Mouse (Mus musculus): ENCODE measurements around the gene Slc10a6. TPM values are rescaled to one million over a fixed set of nuclear protein-coding genes. Genes with fewer than 3 reads are reported as not detected.

Gene Slc10a6
- not detected for polyA plus RNA-seq (2014; fragmentation: Illumina TruSeq; extraction: RNeasy Lipid Tissue Mini Kit (QIAGEN cat#74804); ENCODE audit: low read depth, low replicate concordance)

DNA sequence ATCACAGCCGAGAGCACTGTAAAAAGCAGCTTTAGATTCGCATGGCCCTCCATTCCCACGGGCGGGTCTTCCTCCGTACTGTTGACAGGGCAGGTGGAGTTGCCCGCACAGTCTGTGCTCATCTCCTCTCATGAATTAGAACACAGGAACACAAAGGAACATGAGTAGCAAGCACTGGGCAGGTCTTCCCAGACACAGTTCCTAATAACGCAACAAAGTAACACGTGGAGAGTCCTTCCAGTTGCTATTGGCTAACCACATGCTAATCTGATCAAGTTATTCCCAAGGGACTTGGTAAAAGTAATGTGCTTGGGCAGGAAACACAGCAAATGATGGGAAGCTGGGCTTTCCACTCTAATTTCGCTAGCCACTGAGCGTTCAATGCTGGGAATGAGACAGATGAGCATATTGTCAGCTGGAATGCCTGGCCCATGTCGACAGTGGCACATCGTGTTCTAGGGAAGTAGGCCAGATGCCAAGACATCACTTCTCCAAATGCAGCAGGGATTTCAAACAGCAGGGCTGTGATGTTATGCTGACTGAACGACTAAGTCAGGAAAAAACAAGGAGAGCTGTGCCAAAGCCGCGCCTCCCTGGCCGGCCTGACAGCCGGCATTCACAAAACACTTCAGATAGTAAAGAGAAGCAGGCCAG is at the start of gene Slc10a6:
Gene Slc10a6, minus strand, starts transcription at position 293 of the 654 bp plus-strand sequence.

DNA sequence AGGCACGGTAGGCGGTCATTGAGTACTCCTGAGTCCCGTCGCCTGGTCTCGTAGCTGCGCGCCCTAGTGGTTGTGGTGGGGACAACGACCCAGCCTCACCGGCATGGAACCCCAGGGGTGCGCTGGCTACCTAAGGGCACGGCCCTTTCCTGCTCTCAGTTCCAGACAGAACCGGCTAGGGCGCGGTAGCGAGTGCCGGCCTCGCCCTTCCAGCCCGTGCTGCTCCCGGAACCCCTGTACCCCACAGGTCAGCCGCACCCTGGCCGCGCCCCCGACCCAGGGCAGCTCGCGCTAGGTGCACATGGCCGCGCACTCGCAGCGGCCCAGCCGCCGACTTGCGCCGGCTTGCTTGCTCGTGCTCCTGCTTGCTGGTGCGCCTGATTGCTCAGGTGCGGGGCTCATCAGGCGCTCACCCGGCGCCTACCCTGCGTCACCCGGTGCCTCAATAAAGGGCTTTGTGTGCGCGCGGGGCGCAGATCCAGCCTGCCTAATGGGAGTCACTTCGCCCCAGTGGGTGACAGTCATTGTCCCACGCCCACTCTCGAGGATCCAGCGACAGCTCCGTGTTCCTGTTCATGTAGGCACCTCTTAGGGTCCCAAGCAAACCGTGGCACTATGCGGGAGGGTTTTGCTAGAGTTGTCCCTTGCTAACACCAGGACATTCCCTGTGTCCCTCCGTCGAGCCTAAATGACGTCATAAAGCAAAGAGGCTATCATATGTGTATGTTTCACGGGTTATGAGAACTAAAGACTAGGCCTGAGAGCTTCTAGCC is 26.3 kb upstream of the Slc10a6 start, which contains the start of gene 1700016H13Rik:
Gene 1700016H13Rik, minus strand, starts transcription at position 665 of the 773 bp plus-strand sequence.

Other genes starting within 250 kb of the Slc10a6 start
- gene Ptpn13, start 204.2 kb downstream of the Slc10a6 start, polyA plus RNA-seq (2014; fragmentation: Illumina TruSeq; extraction: RNeasy Lipid Tissue Mini Kit (QIAGEN cat#74804); ENCODE audit: low read depth, low replicate concordance) = 0.29 TPM
- gene 1700016H13Rik, start 26.6 kb upstream of the Slc10a6 start, polyA plus RNA-seq (2014; fragmentation: Illumina TruSeq; extraction: RNeasy Lipid Tissue Mini Kit (QIAGEN cat#74804); ENCODE audit: low read depth, low replicate concordance) = not detected
- gene Aff1, start 63.0 kb upstream of the Slc10a6 start, polyA plus RNA-seq (2014; fragmentation: Illumina TruSeq; extraction: RNeasy Lipid Tissue Mini Kit (QIAGEN cat#74804); ENCODE audit: low read depth, low replicate concordance) = 9.7 TPM

Data from liver, adult 10 weeks (tissue).